Mouse (Mus musculus) myocyte (in vitro differentiated cells): ENCODE results near the gene Snrpb.

ENCODE experiments used
- CEBPB ChIP-seq: IDR thresholded peaks from 2 replicates; pipeline ENCODE4 v1.6.1; 2011; ENCODE audit warnings: mild to moderate bottlenecking, moderate library complexity; ENCODE audit not compliant: poor library complexity, insufficient read depth, severe bottlenecking
- E2F4 ChIP-seq: IDR thresholded peaks from one replicate; pipeline ENCODE4 v1.6.1; 2011; ENCODE audit warnings: mild to moderate bottlenecking, control low read depth, moderate library complexity; ENCODE audit not compliant: insufficient read depth
- MAX ChIP-seq: IDR thresholded peaks from one replicate; pipeline ENCODE4 v1.6.1; 2011; ENCODE audit warnings: low read depth, mild to moderate bottlenecking, control low read depth
- MYOD1 ChIP-seq, 3 experiments: IDR thresholded peaks; one replicate each; pipeline ENCODE4 v1.6.1; 2011; ENCODE audit warnings: control low read depth in 2 of 3, low read depth in 2 of 3, mild to moderate bottlenecking in 2 of 3, moderate library complexity in 1 of 3; ENCODE audit not compliant: insufficient read length in 2 of 3, control insufficient read depth in 1 of 3
- MYOG ChIP-seq, 3 experiments: IDR thresholded peaks; one replicate each; pipeline ENCODE4 v1.6.1; 2011; ENCODE audit warnings: control low read depth in 2 of 3, low read depth in 2 of 3, mild to moderate bottlenecking in 2 of 3; ENCODE audit not compliant: insufficient read length in 2 of 3, control insufficient read depth in 1 of 3, insufficient read depth in 1 of 3
- POLR2A ChIP-seq: IDR thresholded peaks from one replicate; pipeline ENCODE4 v1.6.1; 2011; ENCODE audit warnings: low read depth, mild to moderate bottlenecking, control low read depth, moderate library complexity; ENCODE audit not compliant: insufficient read length
- POLR2AphosphoS2 ChIP-seq: IDR thresholded peaks from one replicate; pipeline ENCODE4 v1.6.1; 2011; ENCODE audit warnings: low read depth, control low read depth; ENCODE audit not compliant: insufficient read length
- SRF ChIP-seq: IDR thresholded peaks from one replicate; pipeline ENCODE4 v1.6.1; 2011; ENCODE audit warnings: low read depth; ENCODE audit not compliant: control insufficient read depth, insufficient read length
- TCF12 ChIP-seq: IDR thresholded peaks from one replicate; pipeline ENCODE4 v1.6.1; 2011; ENCODE audit warnings: mild to moderate bottlenecking, control low read depth; ENCODE audit not compliant: poor library complexity, insufficient read depth, severe bottlenecking
- USF1 ChIP-seq: IDR thresholded peaks from one replicate; pipeline ENCODE4 v1.6.1; 2011; ENCODE audit warnings: low read depth, mild to moderate bottlenecking, control low read depth, moderate library complexity

- no peak for TF ChIP-seq POLR2A
- TF ChIP-seq USF1 = no peak
- no peak for TF ChIP-seq POLR2AphosphoS2
- no peak for TF ChIP-seq MYOG (IDR thresholded peaks at IDR 0.05; ENCODE audit: control insufficient read depth in 1 of 3, insufficient read depth in 1 of 3, insufficient read length in 2 of 3, low read depth in 2 of 3)
- no peak for TF ChIP-seq E2F4
- no peak for TF ChIP-seq MYOD1 (IDR thresholded peaks at IDR 0.05; ENCODE audit: control insufficient read depth in 1 of 3, insufficient read length in 2 of 3, low read depth in 2 of 3)
- no peak for TF ChIP-seq MAX
- TF ChIP-seq TCF12 = no peak
- TF ChIP-seq CEBPB = no peak
- no peak for TF ChIP-seq SRF
These were observed 28.2 kb upstream of the Snrpb start for GRCm38 (mm10) chr2:130207376-130207775.
